Mouse (Mus musculus): ENCODE measurements around the gene Olfr1335.
"Not testable (repeated sequence)": the region's sequence is repeated elsewhere in the genome, so short reads cannot be mapped to it uniquely, and the experiment has no call there.

Gene Olfr1335

GRCm38 (mm10) chr4:118809844-118810243 lies at the start of gene Olfr1335:
Gene Olfr1335 (minus strand): TSS chr4:118809944.
- no peak for DNase-seq (ENCODE audit: low spot score in 2 of 2)

GRCm38 (mm10) chr4:118836179-118836578 lies 26.4 kb upstream of the Olfr1335 start, which contains the start of gene Olfr1333:
Gene Olfr1333 (minus strand): TSS chr4:118836279.
- no peak for DNase-seq (ENCODE audit: low spot score in 2 of 2)

DNA sequence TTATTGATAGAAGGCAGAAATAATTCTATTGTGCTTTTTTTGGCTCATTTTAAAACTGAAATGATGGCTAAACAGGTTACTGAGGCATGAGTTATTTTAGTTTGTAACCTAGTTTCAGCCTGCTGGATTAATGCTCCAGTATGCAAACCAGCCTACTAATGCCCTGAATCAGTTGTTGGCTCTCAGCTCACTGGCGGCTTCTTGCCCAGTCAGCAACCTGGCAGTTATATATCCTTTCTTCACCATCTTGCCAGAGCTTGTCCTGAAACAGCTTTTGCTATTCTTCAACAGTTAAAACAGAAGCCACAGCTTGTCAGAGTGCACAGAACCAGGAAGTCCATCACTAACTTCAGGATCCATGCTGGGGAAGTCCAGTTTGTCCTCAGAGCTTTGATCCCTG lies 9.2 kb upstream of the Olfr1335 start:
- DNase-seq (ENCODE audit: low spot score in 2 of 2), result no peak

GRCm38 (mm10) chr4:118792796-118793195 lies 16.9 kb downstream of the Olfr1335 start:
- DNase-seq (ENCODE audit: low spot score in 2 of 2), result not testable (repeated sequence)

DNA sequence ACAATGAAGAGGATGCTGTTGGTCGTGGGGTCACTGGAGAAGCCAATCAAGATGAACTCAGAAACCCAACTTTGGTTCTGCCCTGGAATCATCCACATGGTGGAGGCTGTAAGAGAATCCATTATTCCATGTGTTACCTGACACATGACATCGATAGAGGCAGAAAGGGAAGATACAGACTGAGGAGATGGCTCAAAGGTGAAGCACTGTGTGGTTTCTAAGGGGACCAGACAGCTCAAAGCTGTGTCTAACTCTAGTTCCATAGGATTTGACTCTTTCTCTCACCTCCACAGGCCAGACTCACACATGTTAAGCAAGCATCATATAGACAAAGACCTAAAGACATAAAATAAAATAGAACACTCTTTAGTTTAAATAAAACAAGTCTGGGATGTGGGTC lies 27.3 kb downstream of the Olfr1335 start, which contains the start of gene Olfr1337:
Olfr1337 (minus strand) TSS at position 101 of the 400 bp plus-strand sequence.
- no peak for DNase-seq (ENCODE audit: low spot score in 2 of 2)
